Mouse (Mus musculus): ENCODE measurements around the gene Pank4. TPM values are rescaled to one million over a fixed set of nuclear protein-coding genes. Genes with fewer than 3 reads are reported as not detected.

Gene Pank4
- polyA plus RNA-seq, 1 experiment from 2014 or later = 34.2 TPM

- H3K27me3 ChIP-seq (replicated peaks; ENCODE audit: control insufficient read depth, insufficient read depth, low read length) = no peaks in the 10 kb centered on the region
- no peak overlapping the region for H3K4me2 ChIP-seq (ENCODE audit: low read depth, low read length)
- H3K36me3 ChIP-seq (ENCODE audit: control insufficient read depth, insufficient read depth, low read length) = no peaks in the 10 kb centered on the region
- no peak overlapping the region for H3K4me3 ChIP-seq (ENCODE audit: low read length)
- H3K4me1 ChIP-seq (ENCODE audit: control insufficient read depth, insufficient read depth, low read length) = peaks cover 8% of the 10 kb centered on the region; the same call in 1 of the 2 replicates
- no peaks in the 10 kb centered on the region for H3K9me3 ChIP-seq (ENCODE audit: control insufficient read depth, low read length)
- WGBS = 91% methylated on average over 5 of the region's 5 CpGs
- no peak overlapping the region for H3K27ac ChIP-seq (ENCODE audit: low read length)
- no peak overlapping the region for H3K9ac ChIP-seq (ENCODE audit: low read depth, low read length)
- no peak for ATAC-seq
Measured at GRCm38 (mm10) chr4:154941831-154942230, 22.1 kb upstream of the Pank4 start.

- 76% methylated on average over 10 of the region's 10 CpGs for WGBS
- no peak for ATAC-seq
Measured at GRCm38 (mm10) chr4:154942632-154943322, 21.1 kb upstream of the Pank4 start.

GRCm38 (mm10) chr4:154943323-154944039, 20.4 kb upstream of the Pank4 start:
- WGBS = 82% methylated on average over 6 of the region's 6 CpGs
- no peak overlapping the region for H3K27ac ChIP-seq (ENCODE audit: low read length)
- no peaks in the 10 kb centered on the region for H3K36me3 ChIP-seq (ENCODE audit: control insufficient read depth, insufficient read depth, low read length)
- no peak overlapping the region for H3K4me2 ChIP-seq (ENCODE audit: low read depth, low read length)
- H3K4me3 ChIP-seq (ENCODE audit: low read length) = no peak overlapping the region
- no peak overlapping the region for H3K9ac ChIP-seq (ENCODE audit: low read depth, low read length)
- H3K27me3 ChIP-seq (replicated peaks; ENCODE audit: control insufficient read depth, insufficient read depth, low read length) = no peaks in the 10 kb centered on the region
- no peaks in the 10 kb centered on the region for H3K9me3 ChIP-seq (ENCODE audit: control insufficient read depth, low read length)
- H3K4me1 ChIP-seq (ENCODE audit: control insufficient read depth, insufficient read depth, low read length) = peaks cover 12% of the 10 kb centered on the region
- ATAC-seq = no peak

More at GRCm38 (mm10) chr4:154942632-154943322, 21.1 kb upstream of the Pank4 start:
- Histone ChIP-seq H3K27me3 (replicated peaks; ENCODE audit: control insufficient read depth, insufficient read depth, low read length) (no peaks in the 10 kb centered on the region), H3K4me1 (ENCODE audit: control insufficient read depth, insufficient read depth, low read length) (peaks cover 8% of the 10 kb centered on the region; the same call in 1 of the 2 replicates), H3K4me3 (ENCODE audit: low read length) (no peak overlapping the region), H3K9ac (ENCODE audit: low read depth, low read length) (no peak overlapping the region), H3K27ac (ENCODE audit: low read length) (no peak overlapping the region), H3K9me3 (ENCODE audit: control insufficient read depth, low read length) (no peaks in the 10 kb centered on the region), H3K36me3 (ENCODE audit: control insufficient read depth, insufficient read depth, low read length) (no peaks in the 10 kb centered on the region), H3K4me2 (ENCODE audit: low read depth, low read length) (no peak overlapping the region)

GRCm38 (mm10) chr4:154944121-154944590, 19.8 kb upstream of the Pank4 start:
- Histone ChIP-seq H3K27me3 (replicated peaks; ENCODE audit: control insufficient read depth, insufficient read depth, low read length) (no peaks in the 10 kb centered on the region; the same call in 1 of the 2 replicates), H3K4me3 (ENCODE audit: low read length) (no peak overlapping the region)
- WGBS = 34% methylated on average over 2 of the region's 2 CpGs

GRCm38 (mm10) chr4:154946319-154946718, 17.6 kb upstream of the Pank4 start:
- 2% methylated on average over 8 of the region's 8 CpGs for whole genome bisulfite sequencing
- Histone ChIP-seq H3K27ac (ENCODE audit: low read length) (0 out of 2 replicates have a peak overlapping the region, but pooled peaks have one; percentile 7), H3K4me3 (ENCODE audit: low read length) (peak overlapping the region; percentile 32), H3K4me2 (ENCODE audit: low read depth, low read length) (peak overlapping the region; percentile 55), H3K9me3 (ENCODE audit: control insufficient read depth, low read length) (no peaks in the 10 kb centered on the region), H3K4me1 (ENCODE audit: control insufficient read depth, insufficient read depth, low read length) (peaks cover 12% of the 10 kb centered on the region), H3K36me3 (ENCODE audit: control insufficient read depth, insufficient read depth, low read length) (no peaks in the 10 kb centered on the region), H3K9ac (ENCODE audit: low read depth, low read length) (peak overlapping the region; percentile 53; the same call in 1 of the 2 replicates), H3K27me3 (replicated peaks; ENCODE audit: control insufficient read depth, insufficient read depth, low read length) (peaks cover 13% of the 10 kb centered on the region)
- ATAC-seq = peak; percentile 94

More at GRCm38 (mm10) chr4:154944121-154944590, 19.8 kb upstream of the Pank4 start:
- Histone ChIP-seq H3K4me2 (ENCODE audit: low read depth, low read length) (no peak overlapping the region), H3K9me3 (ENCODE audit: control insufficient read depth, low read length) (no peaks in the 10 kb centered on the region), H3K36me3 (ENCODE audit: control insufficient read depth, insufficient read depth, low read length) (no peaks in the 10 kb centered on the region), H3K9ac (ENCODE audit: low read depth, low read length) (no peak overlapping the region), H3K27ac (ENCODE audit: low read length) (no peak overlapping the region), H3K4me1 (ENCODE audit: control insufficient read depth, insufficient read depth, low read length) (peaks cover 12% of the 10 kb centered on the region)
- peak; percentile 80 for ATAC-seq

- H3K36me3 ChIP-seq (ENCODE audit: control insufficient read depth, insufficient read depth, low read length) = no peaks in the 10 kb centered on the region
- H3K27ac ChIP-seq (ENCODE audit: low read length) = no peak overlapping the region
- no peak overlapping the region for H3K9ac ChIP-seq (ENCODE audit: low read depth, low read length)
- H3K9me3 ChIP-seq (ENCODE audit: control insufficient read depth, low read length) = no peaks in the 10 kb centered on the region
- ATAC-seq = no peak
- H3K4me1 ChIP-seq (ENCODE audit: control insufficient read depth, insufficient read depth, low read length) = peaks cover 16% of the 10 kb centered on the region
- no peak overlapping the region for H3K4me2 ChIP-seq (ENCODE audit: low read depth, low read length)
- peaks cover 33% of the 10 kb centered on the region for H3K27me3 ChIP-seq (replicated peaks; ENCODE audit: control insufficient read depth, insufficient read depth, low read length)
- no peak overlapping the region for H3K4me3 ChIP-seq (ENCODE audit: low read length)
- WGBS = 46% methylated on average over 14 of the region's 14 CpGs
Measured at GRCm38 (mm10) chr4:154948066-154948939, 15.6 kb upstream of the Pank4 start.

GRCm38 (mm10) chr4:154948940-154949588, 14.9 kb upstream of the Pank4 start:
- no peak overlapping the region for H3K4me3 ChIP-seq (ENCODE audit: low read length)
- no peak overlapping the region for H3K4me2 ChIP-seq (ENCODE audit: low read depth, low read length)
- peaks cover 16% of the 10 kb centered on the region for H3K4me1 ChIP-seq (ENCODE audit: control insufficient read depth, insufficient read depth, low read length)
- H3K27me3 ChIP-seq (replicated peaks; ENCODE audit: control insufficient read depth, insufficient read depth, low read length) = peaks cover 38% of the 10 kb centered on the region
- no peak overlapping the region for H3K27ac ChIP-seq (ENCODE audit: low read length)
- no peak for ATAC-seq
- WGBS = 68% methylated on average over 6 of the region's 6 CpGs
- H3K9ac ChIP-seq (ENCODE audit: low read depth, low read length) = no peak overlapping the region
- no peaks in the 10 kb centered on the region for H3K9me3 ChIP-seq (ENCODE audit: control insufficient read depth, low read length)
- no peaks in the 10 kb centered on the region for H3K36me3 ChIP-seq (ENCODE audit: control insufficient read depth, insufficient read depth, low read length)

GRCm38 (mm10) chr4:154949589-154949982, 14.3 kb upstream of the Pank4 start:
- no peak for ATAC-seq
- Histone ChIP-seq H3K27me3 (replicated peaks; ENCODE audit: control insufficient read depth, insufficient read depth, low read length) (peaks cover 40% of the 10 kb centered on the region), H3K4me3 (ENCODE audit: low read length) (no peak overlapping the region), H3K9ac (ENCODE audit: low read depth, low read length) (no peak overlapping the region), H3K27ac (ENCODE audit: low read length) (no peak overlapping the region), H3K9me3 (ENCODE audit: control insufficient read depth, low read length) (no peaks in the 10 kb centered on the region), H3K36me3 (ENCODE audit: control insufficient read depth, insufficient read depth, low read length) (no peaks in the 10 kb centered on the region), H3K4me1 (ENCODE audit: control insufficient read depth, insufficient read depth, low read length) (peaks cover 16% of the 10 kb centered on the region), H3K4me2 (ENCODE audit: low read depth, low read length) (no peak overlapping the region)
- WGBS = 12% methylated on average over 16 of the region's 16 CpGs
